Mouse (Mus musculus): ENCODE data around the gene Sh3pxd2a.

DNA sequence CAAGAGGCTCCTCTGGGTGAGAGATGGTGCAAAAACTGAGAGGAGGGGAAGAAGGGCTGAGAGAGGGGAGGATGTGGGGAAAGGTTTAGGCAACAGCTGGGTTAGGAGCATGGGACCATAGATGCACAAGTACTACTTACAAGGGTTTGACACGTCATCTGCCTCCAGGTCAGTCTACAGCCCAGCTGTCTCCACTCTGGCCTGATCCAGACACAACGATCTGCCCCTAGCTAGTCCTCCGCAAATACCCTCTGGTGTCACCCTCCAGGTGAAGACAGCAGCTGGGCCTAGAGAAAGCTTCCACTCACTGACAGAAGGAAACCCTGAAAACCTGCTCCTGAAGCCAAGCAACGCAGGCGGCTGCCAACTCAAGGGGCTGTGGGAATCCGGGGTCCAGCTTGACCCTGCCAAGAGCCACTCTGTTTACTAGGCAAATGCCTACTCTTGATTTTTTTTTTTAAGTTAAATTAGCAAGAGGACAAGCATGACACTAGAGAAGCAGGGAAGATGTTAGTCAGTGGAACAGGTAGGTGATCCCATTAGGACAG, 50.7 kb downstream of the Sh3pxd2a start:
- no peak for TF ChIP-seq CTCF (IDR thresholded peaks at IDR 0.05; ENCODE audit: low read depth)
- TF ChIP-seq EP300 (IDR thresholded peaks at IDR 0.05; ENCODE audit: low read depth), result no peak

Measured in heart, postnatal 0 days (tissue).